Mouse (Mus musculus) urinary bladder, adult 2 months (tissue): ENCODE data around the gene B4galt5. TPM values are rescaled to one million over a fixed set of nuclear protein-coding genes. Genes with fewer than 3 reads are reported as not detected.

ENCODE experiments used
- DNase-seq: peaks from one replicate; pipeline ENCODE4 v3.0.0; 2022; ENCODE audit warnings: low spot score
- polyA plus RNA-seq: library from polyadenylated mRNA; depleted of rRNA; stranded (reverse); fragments of >200 nt; gene quantifications from 2 replicates; pipeline ENCODE4 v1.2.3, GENCODE M21; 2012

B4galt5 gene
- polyA plus RNA-seq, 1 experiment, result 12.6 TPM

DNA sequence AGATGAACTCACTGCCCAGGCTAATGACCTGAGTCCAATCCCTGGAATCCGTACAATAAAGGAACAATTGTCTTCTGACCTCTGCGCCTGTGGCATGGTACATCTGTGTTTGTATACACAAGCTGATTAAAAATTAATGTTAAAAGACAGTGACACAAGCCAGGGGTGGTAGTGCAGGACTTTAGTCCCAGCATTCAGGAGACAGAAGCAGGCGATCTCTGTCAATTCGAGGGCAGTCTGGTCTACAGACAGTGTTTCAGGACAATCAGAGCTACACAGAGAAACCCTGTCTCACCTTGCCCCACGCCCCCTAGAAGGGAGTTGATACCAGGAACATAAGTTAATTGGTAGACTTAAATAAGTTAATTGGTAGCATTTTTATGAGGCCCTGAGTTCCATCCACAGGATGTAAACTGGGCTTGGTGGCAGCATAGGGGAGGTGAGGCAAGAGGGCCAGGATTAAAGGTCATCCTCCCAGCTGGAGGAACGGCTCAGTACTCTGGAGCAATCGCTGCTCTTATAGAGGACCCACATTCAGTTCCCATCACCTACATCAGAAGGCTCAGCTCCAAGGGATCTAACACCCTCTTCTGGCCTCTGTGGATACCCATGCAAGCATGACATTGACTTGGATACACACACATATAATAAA lies 16.5 kb downstream of the B4galt5 start:
- no peak for DNase-seq

DNA sequence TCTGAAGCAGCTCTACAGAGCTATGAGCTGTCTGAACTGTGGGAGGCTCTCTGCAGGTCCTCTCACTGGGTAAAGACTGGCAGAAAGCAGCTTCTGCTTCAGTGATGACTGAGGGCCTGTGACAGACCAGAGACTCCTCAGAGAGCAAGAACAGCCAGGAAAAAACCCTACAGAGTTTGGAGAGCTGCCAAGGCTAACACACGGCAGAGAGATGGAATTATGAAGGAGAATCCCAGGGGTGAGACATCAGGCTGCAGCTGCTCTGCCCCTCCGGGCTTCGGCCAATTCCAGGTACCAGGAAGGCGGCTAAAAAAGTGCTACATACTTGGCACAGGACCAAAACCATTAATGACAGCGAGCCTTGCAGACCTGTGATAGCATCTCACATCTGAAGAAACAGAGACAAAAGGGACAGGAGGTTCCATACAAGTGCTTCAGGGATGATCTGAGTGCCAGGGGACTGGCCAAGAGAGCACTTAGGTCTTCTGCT lies 17.5 kb downstream of the B4galt5 start:
- DNase-seq, result no peak

GRCm38 (mm10) chr2:167330581-167330980 lies 18.4 kb downstream of the B4galt5 start:
- DNase-seq, result no peak

DNA sequence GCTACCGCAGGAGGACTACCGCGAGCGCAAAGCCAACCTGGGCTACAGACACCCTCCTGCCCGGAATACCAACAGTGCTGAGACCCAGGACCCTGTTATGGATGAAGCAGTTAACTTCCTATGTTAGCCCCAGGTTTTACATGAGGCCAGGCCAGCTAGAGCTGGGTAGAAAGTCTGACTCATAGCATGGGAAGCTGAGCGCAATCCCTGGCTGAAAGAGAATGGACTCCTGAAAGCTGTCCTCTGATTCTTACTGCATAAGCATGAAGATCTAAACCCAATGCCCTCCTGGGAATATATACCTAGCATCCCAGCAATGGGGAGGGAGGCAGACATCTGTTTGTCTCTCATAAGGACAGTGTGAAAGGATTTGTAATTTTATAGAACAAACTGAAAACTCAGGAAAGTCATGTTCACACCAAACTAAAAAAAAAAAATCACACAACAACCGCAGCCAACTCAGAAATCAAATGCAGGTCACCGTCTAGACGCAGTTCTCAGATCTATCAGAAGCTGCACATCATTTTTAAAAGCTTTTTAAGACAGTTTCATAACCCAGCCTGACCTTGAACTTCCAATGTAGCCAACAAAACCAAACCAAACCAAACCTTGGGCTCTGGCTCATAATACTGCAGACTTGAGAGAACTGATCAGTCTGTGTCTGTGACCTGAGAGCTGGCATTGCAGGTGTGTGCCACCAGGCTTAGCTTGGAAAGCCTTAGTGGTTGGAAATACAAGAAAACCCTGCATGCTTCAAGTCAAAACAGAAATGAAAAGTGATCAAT lies 19.3 kb downstream of the B4galt5 start:
- no peak for DNase-seq

DNA sequence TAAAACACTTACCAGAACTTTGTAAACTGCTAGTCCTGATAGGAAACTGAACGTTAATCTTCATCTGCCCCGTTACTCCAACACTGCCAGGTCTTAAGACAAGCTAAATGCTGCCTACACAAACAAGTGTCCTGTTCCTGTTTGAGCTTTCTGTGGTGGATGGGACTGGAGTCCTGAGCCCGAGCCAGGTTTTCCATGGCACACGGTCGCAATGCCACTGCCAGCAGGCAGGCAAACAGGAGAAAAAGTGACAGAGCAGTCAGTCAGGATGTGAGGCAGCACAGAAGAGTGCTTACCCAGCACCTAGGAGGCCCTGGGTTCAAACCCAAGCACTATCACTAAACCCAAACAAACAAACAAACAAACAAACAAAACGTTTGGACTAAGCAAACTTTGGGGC lies 20.6 kb downstream of the B4galt5 start:
- no peak for DNase-seq

DNA sequence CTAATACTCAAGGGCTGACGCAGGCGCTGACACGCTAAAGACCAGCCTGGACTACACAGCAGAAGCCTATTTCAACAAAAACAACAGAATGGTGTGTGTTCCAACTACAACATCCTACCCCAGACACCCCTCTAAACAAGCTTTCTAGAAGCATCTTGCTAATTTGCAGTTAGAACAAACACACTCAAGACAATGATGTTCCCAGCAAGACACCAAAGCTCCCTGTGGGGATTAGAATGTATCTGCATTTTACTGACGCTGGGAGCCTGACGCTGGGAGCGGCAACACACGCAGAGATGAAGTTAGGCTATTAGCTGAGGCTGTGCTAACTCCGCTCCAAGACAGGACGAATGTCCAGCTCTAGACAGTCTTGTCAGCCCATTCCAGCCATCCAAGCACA lies 22.4 kb downstream of the B4galt5 start:
- DNase-seq, result no peak

- DNase-seq, result no peak
These were observed 24.6 kb downstream of the B4galt5 start for GRCm38 (mm10) chr2:167324151-167324930.

DNA sequence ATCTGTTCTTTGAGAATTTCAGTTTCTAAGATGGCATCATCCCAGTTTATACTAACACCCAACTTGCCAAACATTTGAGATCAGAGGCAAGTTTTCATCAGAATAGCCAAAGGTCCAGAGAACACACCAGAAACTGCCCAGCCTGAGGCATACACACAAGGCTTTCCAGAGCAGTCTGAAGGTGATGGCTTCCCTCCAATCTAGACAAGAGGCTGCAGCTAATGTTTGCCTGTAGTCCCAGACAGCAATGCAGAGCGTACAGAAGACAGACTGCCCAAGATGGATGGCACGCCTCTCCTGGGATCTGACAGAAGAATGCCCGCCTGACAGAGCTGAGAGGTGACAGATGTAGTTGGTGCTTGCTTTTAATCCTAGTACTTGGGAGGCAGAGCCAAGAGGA lies 25.9 kb downstream of the B4galt5 start:
- DNase-seq, result no peak

- DNase-seq, result no peak
These were observed 27.6 kb downstream of the B4galt5 start for GRCm38 (mm10) chr2:167321372-167321771.

GRCm38 (mm10) chr2:167318981-167319380 lies 30.0 kb downstream of the B4galt5 start:
- DNase-seq, result no peak

DNA sequence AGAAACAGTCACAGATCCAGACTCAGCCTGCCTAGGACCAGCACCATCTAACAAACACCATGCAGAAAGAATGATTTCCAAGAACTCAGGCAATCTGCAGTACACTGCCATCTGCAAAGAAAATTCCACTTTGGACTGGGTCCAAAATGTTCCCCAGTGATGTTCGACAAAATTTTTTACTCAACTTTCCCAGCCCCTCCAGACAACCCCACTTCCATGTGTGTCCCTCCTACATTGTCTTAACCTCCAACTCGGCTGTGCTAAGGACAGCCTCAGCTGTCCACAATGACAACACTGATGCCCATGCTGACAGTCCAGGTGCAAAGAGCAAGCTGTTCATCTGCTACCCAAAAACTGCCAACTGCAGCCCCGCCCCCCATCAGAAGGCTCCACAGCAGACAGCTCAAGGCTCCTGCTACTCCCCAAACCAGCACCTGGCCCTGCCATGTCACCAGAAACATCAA lies 32.2 kb downstream of the B4galt5 start:
- DNase-seq, result no peak

GRCm38 (mm10) chr2:167314491-167314890 lies 34.5 kb downstream of the B4galt5 start:
- DNase-seq, result no peak

GRCm38 (mm10) chr2:167313501-167314326 lies 35.3 kb downstream of the B4galt5 start:
- DNase-seq, result no peak

DNA sequence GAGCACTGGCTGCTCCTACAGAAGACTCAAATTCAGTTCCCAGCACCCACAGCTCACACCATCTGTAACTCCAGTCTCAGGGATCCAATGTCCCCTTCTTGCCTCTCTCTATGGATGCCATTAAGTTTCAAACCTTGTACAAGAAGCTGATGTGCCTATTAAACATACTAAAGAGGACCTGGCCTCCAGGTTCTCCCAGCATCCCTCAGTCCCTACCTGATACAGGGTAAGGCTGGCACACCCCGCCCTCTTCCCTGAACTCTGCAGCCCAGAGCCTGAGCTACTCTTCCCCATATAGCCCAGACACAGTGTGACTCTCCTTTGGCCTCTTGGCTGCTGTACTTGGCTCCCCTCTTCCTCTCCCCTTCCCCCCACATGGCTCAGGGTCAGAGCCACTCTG lies 38.9 kb downstream of the B4galt5 start:
- no peak for DNase-seq

- DNase-seq, result no peak
These were observed 39.7 kb downstream of the B4galt5 start for GRCm38 (mm10) chr2:167309286-167309685.

- DNase-seq, result no peak
These were observed 41.3 kb downstream of the B4galt5 start for GRCm38 (mm10) chr2:167307716-167308115.

DNA sequence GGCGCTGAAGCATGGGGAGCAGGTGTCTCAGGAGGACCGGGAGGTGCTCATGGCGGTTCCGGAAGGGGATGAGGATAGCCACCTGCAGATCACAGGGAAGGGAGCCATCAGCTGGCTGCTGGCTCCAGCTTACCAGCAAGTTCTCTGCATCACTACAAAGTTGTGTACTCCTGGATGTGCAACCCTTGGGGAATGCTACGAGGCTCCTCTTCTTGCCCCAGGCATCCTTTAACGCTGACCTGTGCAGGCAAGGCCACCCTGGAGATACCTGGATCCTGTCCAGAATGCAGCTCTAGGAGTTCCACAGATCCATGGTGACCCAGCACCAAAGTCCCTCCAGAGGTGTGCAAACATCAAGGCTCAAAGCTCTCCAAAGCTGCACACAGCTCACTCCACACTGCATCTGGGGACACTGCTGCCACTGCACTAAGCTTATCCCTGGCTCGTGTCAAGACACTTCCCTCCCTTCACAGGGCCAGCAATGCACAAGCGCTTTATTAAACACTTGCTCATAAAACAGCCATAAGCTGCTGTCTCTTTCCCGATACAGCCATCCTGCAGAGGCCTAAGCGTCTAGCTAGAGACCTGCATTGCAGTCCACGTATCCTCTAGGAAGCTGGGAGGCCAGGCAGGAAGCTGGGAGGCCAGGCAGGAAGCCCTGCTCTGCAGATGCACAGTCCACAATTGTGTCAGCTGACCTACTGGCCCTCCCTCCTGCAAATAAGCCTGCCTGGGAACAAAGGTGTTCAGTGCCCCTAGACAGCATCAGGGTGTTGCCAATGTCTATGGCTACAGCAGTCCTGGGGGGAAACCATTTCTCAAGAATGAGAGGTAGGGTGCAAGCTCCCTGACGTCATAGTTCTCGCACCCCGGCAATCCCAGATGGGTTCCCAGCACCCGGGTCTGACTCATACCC lies 42.1 kb downstream of the B4galt5 start:
- DNase-seq, result no peak

DNA sequence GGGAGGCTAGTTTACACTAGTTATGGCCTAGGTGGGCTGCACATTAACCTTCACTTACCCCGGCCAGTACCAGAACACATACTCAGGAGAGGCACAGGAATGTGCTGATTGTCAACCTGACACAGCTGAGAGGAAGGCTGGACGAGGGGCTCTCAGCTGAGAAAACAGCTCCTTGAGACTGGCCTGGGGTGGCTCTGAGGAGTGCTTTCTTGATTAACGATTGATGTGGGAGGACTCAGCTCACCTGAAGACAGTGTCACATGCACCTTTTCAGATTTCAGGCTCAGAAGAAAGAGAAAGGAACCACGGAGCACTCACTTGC lies 42.7 kb downstream of the B4galt5 start:
- no peak for DNase-seq

DNA sequence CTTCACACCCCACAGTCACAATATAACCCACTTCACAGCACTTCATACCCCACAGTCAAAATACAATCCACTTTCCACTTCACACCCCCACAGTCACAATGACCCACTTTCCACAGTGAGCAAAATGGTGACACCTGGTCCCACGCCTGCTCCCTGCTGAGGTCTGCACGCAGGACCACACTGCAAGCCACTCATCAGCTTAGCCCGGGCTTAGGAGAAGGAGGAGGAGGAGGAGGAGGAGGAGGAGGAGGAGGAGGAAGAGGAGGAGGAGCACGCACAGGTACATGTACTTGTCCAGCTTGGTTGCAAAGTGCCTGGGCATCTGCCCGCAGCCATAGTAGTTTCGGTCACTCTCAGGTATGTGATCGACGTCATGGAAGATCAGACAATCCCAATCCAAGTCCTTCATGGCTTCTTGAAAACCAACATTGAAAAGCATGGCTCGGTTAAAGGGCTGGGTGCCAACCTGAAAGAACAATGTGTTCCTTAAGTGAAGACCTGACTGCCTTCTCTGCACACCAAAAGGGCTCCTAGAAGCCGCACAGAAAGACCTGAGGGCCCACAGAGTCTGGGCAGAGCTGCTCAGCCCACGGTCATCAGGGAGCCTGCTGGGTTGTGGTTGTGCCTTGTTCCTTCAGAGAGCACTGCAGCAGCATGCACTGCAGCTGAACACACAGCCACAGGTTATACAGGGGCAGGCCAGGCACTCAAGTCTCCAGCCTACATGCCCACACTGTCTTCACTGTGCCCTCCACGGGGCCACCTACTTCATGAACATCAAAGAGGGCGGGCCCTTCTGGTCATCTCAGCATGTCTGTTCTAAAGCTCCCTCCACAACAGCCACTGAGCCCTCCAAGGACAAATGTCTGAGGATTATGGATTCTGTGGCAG lies 43.4 kb downstream of the B4galt5 start:
- no peak for DNase-seq
